Mouse (Mus musculus) E14TG2a.4 (cell line): ENCODE data around the gene Tmem72.

Experiments
- CTCF ChIP-seq: conservative IDR thresholded peaks from 2 replicates; pipeline ENCODE4 v1.5.1; 2014; ENCODE audit warnings: low read length
- NANOG ChIP-seq: IDR thresholded peaks from 2 replicates; pipeline ENCODE4 v1.6.1; 2014; ENCODE audit warnings: borderline replicate concordance, low read length, mixed read lengths
- POU5F1 ChIP-seq: IDR thresholded peaks from 2 replicates; pipeline ENCODE4 v1.6.1; 2014; ENCODE audit warnings: low read length, borderline replicate concordance

DNA sequence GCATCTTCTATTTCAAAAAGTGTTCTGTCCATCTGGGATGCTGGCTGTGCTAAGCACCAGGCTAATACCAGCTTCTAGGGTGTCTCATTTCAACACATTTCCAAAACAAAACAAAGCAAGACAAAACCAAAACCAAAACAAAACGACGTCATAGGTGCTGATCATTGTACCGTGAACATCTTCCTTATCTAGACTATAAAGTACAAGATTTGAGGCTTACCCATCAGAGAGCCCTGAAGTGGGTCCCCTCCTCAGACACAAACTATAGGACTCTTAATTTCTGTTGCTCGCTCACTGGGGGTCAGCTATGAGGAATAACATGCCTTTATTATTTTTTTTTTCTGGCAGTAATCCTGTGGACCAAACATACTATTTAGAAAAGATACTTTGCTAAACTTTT, 23.1 kb downstream of the Tmem72 start:
- TF ChIP-seq CTCF (no peak), POU5F1 (no peak), NANOG (no peak)
